Mouse (Mus musculus): Measurements from ENCODE around the gene Nagk. TPM values are rescaled to one million over a fixed set of nuclear protein-coding genes. Genes with fewer than 3 reads are reported as not detected.
"Not testable (repeated sequence)": the region's sequence is repeated elsewhere in the genome, so short reads cannot be mapped to it uniquely, and the experiment has no call there.

The Nagk gene
- 10 to 100 TPM; 63.0 to 66.3 TPM for total RNA-seq (2021)
- long read RNA-seq, transcript Nagk-201 (10 exons, 1,405 nt) = major isoform, 41 of 109 reads
- long read RNA-seq, transcript Nagk-210 (1 exons, 752 nt) = minor isoform, 5 of 109 reads
- long read RNA-seq, transcript Nagk-206 (10 exons, 1,049 nt) = minor isoform, 27 of 109 reads
- long read RNA-seq, partial matches to known transcripts = 4 of 109 reads
- long read RNA-seq, other reads (novel, unspliced or antisense) = 32 of 109 reads

GRCm38 (mm10) chr6:83794760-83795296 lies at the start of gene Nagk:
TSS of gene Nagk (plus strand) at chr6:83794982.
- DNase-seq (ENCODE audit: low spot score in 2 of 2) = peak; percentile 86 to 93

GRCm38 (mm10) chr6:83745466-83745865 lies 49.3 kb upstream of the Nagk start:
- DNase-seq (ENCODE audit: low spot score in 2 of 2) = no peak

GRCm38 (mm10) chr6:83749286-83749685 lies 45.5 kb upstream of the Nagk start:
- no peak for DNase-seq (ENCODE audit: low spot score in 2 of 2)

- DNase-seq (ENCODE audit: low spot score in 2 of 2) = peak; percentile 72 to 80
Measured at GRCm38 (mm10) chr6:83750171-83750684, 44.6 kb upstream of the Nagk start.

- no peak for DNase-seq (ENCODE audit: low spot score in 2 of 2)
Measured at GRCm38 (mm10) chr6:83756051-83756450, 38.7 kb upstream of the Nagk start.

GRCm38 (mm10) chr6:83762344-83762743 lies 32.4 kb upstream of the Nagk start, which contains the start of gene Ankrd53:
TSS of gene Ankrd53 (plus strand) at chr6:83762644.
- DNase-seq (ENCODE audit: low spot score in 2 of 2) = no peak

- peak in 1 of 2 experiments; percentile 16 for DNase-seq (ENCODE audit: low spot score in 2 of 2)
Measured at GRCm38 (mm10) chr6:83762880-83763431, 31.8 kb upstream of the Nagk start.

GRCm38 (mm10) chr6:83766982-83767381 lies 27.8 kb upstream of the Nagk start:
- DNase-seq (ENCODE audit: low spot score in 2 of 2) = no peak

- no peak for DNase-seq (ENCODE audit: low spot score in 2 of 2)
Measured at GRCm38 (mm10) chr6:83768485-83768884, 26.3 kb upstream of the Nagk start.

GRCm38 (mm10) chr6:83774126-83774525 lies 20.7 kb upstream of the Nagk start:
- DNase-seq (ENCODE audit: low spot score in 2 of 2) = no peak

- no peak for DNase-seq (ENCODE audit: low spot score in 2 of 2)
Measured at GRCm38 (mm10) chr6:83774781-83775563, 19.8 kb upstream of the Nagk start.

GRCm38 (mm10) chr6:83775638-83776293 lies 19.0 kb upstream of the Nagk start, which contains the start of gene Tex261:
TSS of gene Tex261 (minus strand) at chr6:83775813.
- DNase-seq (ENCODE audit: low spot score in 2 of 2) = peak; percentile 90 to 93

GRCm38 (mm10) chr6:83778306-83778705 lies 16.5 kb upstream of the Nagk start:
- no peak for DNase-seq (ENCODE audit: low spot score in 2 of 2)

- peak; percentile 46 to 55 for DNase-seq (ENCODE audit: low spot score in 2 of 2)
Measured at GRCm38 (mm10) chr6:83779026-83779425, 15.8 kb upstream of the Nagk start.

GRCm38 (mm10) chr6:83786426-83786825 lies 8.4 kb upstream of the Nagk start:
- DNase-seq (ENCODE audit: low spot score in 2 of 2) = no peak

GRCm38 (mm10) chr6:83788554-83788953 lies 6.2 kb upstream of the Nagk start:
- no peak for DNase-seq (ENCODE audit: low spot score in 2 of 2)

GRCm38 (mm10) chr6:83790533-83790932 lies 4.2 kb upstream of the Nagk start:
- not testable (repeated sequence) for DNase-seq (ENCODE audit: low spot score in 2 of 2)

GRCm38 (mm10) chr6:83791251-83791890 lies 3.4 kb upstream of the Nagk start:
- DNase-seq (ENCODE audit: low spot score in 2 of 2) = no peak

- DNase-seq (ENCODE audit: low spot score in 2 of 2) = peak in 1 of 2 experiments; percentile 62
Measured at GRCm38 (mm10) chr6:83795492-83795900, 714 bp downstream of the Nagk start.

- no peak for DNase-seq (ENCODE audit: low spot score in 2 of 2)
Measured at GRCm38 (mm10) chr6:83796686-83797085, 1.9 kb downstream of the Nagk start.

GRCm38 (mm10) chr6:83802033-83802432 lies 7.3 kb downstream of the Nagk start:
- no peak for DNase-seq (ENCODE audit: low spot score in 2 of 2)
